Mouse (Mus musculus): ENCODE measurements around the gene Smyd3. TPM values are rescaled to one million over a fixed set of nuclear protein-coding genes. Genes with fewer than 3 reads are reported as not detected.

Smyd3 gene
- total RNA-seq, 4 experiments from 2014 or later = 6.9 to 17.0 (median 12.2) TPM

DNA sequence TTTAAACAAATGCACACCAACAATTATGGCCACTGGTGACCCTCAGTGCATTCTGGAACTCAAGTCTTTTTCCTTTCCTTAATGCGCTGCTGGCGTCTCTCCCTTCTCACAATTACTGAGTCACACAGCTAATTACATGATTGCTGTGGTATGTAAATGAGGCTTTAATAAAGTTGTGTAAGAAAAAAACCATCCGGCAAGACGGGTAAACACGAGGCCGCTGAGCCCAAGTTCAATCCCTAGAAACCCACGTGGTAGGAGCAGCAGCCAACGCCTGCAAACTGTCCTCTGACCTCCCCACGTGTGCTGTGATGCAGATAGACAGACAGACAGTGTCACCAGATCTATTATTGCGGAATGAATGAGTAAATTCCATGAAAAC is 58.9 kb downstream of the Smyd3 start:
- DNase-seq = no peak

DNA sequence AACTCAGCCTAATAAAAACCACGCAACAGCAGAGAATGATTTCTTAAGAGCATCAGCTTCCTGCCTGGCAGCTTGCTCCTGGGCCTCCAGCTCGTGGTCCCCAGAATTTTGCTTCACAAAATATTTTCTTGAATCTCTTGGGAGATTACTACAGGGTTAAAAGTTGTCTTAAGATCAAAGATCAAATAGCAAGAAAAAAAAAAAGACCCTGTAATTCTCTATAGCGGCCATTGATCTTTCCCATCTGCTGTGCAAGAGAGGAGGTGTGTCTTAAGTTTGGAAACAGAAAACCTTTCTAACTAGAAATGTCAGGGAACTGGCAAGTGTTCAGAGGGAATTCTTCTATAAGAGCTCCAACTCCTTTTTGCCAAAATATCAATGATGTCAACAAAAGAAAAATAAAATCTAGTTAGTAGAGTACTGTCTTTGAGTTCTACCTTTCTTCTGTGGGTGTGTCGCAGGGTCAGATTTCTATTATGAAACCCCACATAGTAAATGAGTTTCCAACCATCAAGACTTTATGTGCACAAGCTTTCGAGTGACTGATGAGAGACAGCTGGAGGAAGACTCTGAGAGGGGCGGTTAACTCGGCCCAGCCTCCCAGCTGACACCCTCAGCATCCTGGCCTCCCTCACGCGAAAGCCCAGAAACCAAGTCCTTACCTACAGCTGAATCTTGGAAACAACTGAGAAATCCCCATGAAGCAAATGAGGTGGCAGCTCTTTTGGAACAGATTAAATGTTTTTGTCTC is 59.4 kb downstream of the Smyd3 start:
- DNase-seq = no peak

- no peak for DNase-seq
These were observed 63.2 kb downstream of the Smyd3 start for GRCm38 (mm10) chr1:179454600-179454999.

DNA sequence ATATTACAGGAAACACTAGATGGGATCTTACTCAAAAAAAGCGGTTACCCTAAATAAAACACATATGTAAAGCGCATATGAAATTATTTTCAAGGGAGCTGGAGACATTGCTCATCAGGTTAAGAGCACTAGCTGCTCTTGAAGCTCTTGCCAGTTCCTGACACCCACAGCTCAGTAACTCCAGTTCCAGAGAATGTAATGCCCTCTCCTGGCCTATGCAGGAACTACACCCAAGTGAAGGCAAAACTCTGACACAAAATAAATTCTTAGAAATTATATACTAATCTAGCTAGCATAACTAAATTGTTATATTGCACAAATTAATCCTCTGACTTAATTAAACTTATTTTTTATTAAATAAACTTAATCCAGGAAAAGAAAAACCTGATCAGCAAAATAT is 66.6 kb downstream of the Smyd3 start:
- DNase-seq = no peak

GRCm38 (mm10) chr1:179446845-179447212 is 71.0 kb downstream of the Smyd3 start:
- DNase-seq = no peak

DNA sequence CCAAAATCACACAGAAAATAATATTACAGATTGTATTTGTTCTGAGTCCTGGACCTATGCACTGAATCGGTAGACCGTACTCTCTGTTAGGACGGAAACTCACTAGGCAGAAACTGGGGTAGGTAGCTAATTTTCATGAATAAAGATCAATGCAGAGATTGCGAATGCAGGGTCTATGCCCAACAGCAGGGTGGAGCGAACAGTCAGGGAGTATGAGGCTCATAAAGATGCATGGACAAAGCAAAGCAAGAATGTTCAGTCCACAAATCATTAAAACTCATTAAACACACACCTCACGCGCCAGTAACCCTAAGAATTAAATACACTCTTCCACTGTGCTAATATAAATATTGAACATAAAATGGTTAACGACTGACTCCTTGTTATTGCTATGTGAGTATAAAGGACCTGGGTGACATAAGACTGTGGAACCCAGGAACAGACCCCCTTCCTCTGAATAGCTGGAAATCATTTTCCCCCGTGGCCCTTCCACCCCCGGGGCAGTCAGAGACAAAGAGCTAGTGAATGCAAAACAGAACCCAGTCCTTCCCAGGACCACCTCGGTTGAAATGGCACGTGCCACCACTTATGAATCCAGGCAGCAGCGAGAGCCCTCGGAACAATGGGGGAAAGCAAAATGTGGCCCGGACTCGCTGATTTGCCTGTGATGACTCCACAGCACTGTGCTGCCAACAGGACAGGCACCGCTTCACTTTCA is 71.6 kb downstream of the Smyd3 start:
- no peak for DNase-seq

DNA sequence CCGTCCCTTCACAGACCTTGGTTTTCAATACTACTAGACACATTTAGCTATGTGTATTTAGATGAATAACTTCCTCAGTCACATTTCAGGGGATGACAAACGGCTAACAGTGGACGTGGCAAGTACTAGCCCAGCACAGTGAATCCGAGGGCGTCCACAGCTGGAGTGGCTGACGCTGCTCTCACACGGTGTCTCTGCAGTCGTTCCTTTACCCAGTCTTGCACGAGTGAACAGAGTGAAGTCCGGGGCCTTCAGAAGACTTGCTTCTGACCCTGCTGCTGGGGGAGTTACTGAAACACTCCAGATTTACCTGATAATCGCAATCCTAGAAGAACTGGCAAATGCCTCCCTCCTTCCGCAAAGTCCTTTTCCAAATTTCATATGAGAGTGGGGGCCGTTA is 74.0 kb downstream of the Smyd3 start:
- no peak for DNase-seq

- no peak for DNase-seq
These were observed 74.4 kb downstream of the Smyd3 start for GRCm38 (mm10) chr1:179443423-179443822.

DNA sequence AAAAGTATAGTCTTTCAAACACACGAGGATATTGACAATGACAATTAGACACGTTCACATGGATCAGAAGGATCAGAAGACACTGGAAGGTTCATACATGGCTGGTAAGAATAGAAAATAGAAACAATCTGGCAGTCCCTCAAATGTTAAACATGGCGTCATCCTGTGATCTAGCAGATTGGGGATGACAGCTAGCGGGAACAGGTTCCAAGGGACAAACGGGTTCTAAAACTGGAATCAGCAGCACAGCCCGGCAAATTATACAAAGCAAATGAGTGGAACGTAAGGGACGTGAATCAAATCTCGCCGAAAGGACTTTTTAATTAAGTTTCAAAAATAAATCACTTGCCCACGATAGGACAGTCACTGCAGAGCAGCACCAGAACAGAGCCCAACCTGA is 81.2 kb downstream of the Smyd3 start:
- DNase-seq = no peak

- DNase-seq = no peak
These were observed 83.2 kb downstream of the Smyd3 start for GRCm38 (mm10) chr1:179434443-179435260.

DNA sequence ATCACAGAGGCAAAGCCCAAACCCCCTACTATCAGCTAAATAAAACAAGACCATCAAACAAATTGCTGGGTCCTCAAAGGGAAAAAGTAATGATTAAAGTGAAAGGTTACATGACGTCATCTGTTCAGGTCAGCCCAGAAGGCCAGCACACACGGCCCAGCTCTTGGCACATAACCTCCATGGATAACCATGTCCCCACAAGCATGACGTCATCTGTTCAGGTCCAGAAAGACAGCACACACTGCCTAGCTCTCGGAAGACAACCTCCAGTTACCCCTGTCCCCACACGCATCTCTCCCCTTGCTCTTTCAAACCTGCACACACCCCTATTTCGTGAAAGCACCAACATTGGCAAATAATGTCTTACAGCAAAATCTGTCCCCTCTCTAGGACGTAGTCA is 84.0 kb downstream of the Smyd3 start:
- no peak for DNase-seq

GRCm38 (mm10) chr1:179433355-179433754 is 84.5 kb downstream of the Smyd3 start:
- DNase-seq = no peak

- DNase-seq = no peak
These were observed 87.8 kb downstream of the Smyd3 start for GRCm38 (mm10) chr1:179430077-179430476.

GRCm38 (mm10) chr1:179424879-179425472 is 92.9 kb downstream of the Smyd3 start:
- DNase-seq = no peak

DNA sequence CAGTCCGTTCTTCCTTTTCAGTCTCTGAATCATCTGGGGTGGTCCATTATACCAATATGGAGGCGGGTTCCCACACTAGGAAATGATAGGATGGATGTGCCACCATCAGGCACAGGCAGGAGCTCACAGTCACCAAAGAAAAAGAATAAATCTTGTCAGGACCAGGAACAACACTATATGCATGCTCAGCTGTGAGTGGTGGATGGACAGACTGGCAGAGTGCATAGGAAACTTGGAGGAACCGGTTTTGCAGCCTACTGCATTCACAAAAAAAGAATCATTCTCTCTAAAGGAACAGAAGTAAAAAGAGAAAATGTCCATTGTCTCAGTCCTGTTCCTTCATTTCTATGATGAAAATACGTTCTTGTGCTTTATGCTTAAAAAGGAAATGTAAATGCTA is 98.8 kb downstream of the Smyd3 start:
- no peak for DNase-seq

- no peak for DNase-seq
These were observed 109.8 kb downstream of the Smyd3 start for GRCm38 (mm10) chr1:179408086-179408485.

- DNase-seq = no peak
These were observed 117.0 kb downstream of the Smyd3 start for GRCm38 (mm10) chr1:179400835-179401234.

DNA sequence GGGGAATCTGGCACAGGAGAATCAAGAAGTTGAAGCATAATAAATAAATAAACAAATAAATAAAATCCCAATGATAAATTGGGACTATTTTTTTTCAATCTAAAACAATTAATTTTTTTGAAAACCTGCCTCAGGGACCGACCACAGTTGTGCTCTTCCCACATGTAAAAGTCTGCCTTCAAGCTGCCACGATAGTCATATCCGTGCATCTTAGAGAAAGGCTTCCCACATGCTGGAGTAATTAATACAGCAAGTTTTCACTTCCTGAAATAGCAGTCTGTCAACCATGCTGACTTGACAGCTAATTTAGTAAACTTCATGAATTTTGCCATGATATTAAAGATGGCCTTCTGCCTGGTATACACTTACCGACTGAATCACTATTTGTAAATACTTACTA is 119.2 kb downstream of the Smyd3 start:
- no peak for DNase-seq

- DNase-seq = no peak
These were observed 131.4 kb downstream of the Smyd3 start for GRCm38 (mm10) chr1:179386237-179386975.

GRCm38 (mm10) chr1:179385691-179386090 is 132.2 kb downstream of the Smyd3 start:
- no peak for DNase-seq

- DNase-seq = no peak
These were observed 133.5 kb downstream of the Smyd3 start for GRCm38 (mm10) chr1:179384296-179384695.

DNA sequence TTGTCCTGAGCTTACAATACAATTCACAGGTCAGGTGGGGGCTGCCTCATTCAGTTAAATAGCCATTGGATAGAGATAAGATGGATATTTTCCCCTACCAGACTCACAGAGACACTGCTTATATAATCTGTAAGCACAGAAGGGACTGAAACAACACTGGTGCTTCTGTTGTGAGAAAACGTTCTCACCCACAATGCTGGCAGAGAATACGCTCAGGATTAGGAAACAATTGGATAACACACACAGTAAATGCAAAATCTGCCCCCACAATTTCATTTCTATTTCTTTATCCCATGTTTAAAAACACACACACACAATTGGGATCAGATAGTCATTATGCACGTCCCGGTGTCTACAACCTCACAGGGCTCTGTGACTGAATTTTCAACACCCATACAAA is 139.7 kb downstream of the Smyd3 start:
- DNase-seq = no peak

Data from adrenal gland, adult 8-10 months (tissue).